Mouse (Mus musculus) adipocyte (in vitro differentiated cells): ENCODE data around the gene Hadha.

ENCODE experiments used
- DNase-seq: peaks from one replicate; pipeline ENCODE4 v3.0.0-alpha.2; 2016; ENCODE audit warnings: low spot score

The Hadha gene

GRCm38 (mm10) chr5:30112533-30113068 is 42.4 kb downstream of the Hadha start:
- DNase-seq = no peak

GRCm38 (mm10) chr5:30111771-30112170 is 43.2 kb downstream of the Hadha start:
- DNase-seq = no peak

- DNase-seq = no peak
Observed at GRCm38 (mm10) chr5:30111126-30111525, 43.8 kb downstream of the Hadha start.

GRCm38 (mm10) chr5:30110371-30111060 is 44.4 kb downstream of the Hadha start:
- DNase-seq = no peak

GRCm38 (mm10) chr5:30109899-30110298 is 45.1 kb downstream of the Hadha start:
- no peak for DNase-seq

- DNase-seq = no peak
Observed at GRCm38 (mm10) chr5:30108233-30108632, 46.7 kb downstream of the Hadha start.

- DNase-seq = peak; percentile 15
Observed at GRCm38 (mm10) chr5:30107611-30108041, 47.3 kb downstream of the Hadha start.

GRCm38 (mm10) chr5:30107186-30107585 is 47.8 kb downstream of the Hadha start:
- no peak for DNase-seq

- DNase-seq = no peak
Observed at GRCm38 (mm10) chr5:30106756-30107155, 48.2 kb downstream of the Hadha start.

- DNase-seq = no peak
Observed at GRCm38 (mm10) chr5:30105668-30106300, 49.2 kb downstream of the Hadha start, which contains the start of gene 3110082J24Rik. 3110082J24Rik (minus strand) TSS chr5:30106086.

GRCm38 (mm10) chr5:30104841-30105667 is 49.9 kb downstream of the Hadha start, which contains the start of gene Garem2:
Garem2 (plus strand) TSS chr5:30105161.
- DNase-seq = no peak

GRCm38 (mm10) chr5:30104339-30104738 is 50.6 kb downstream of the Hadha start:
- DNase-seq = peak; percentile 24

- no peak for DNase-seq
Observed at GRCm38 (mm10) chr5:30103340-30103739, 51.6 kb downstream of the Hadha start.

- no peak for DNase-seq
Observed at GRCm38 (mm10) chr5:30098260-30098659, 56.7 kb downstream of the Hadha start.

- DNase-seq = peak; percentile 64
Observed at GRCm38 (mm10) chr5:30095731-30096130, 59.2 kb downstream of the Hadha start.

GRCm38 (mm10) chr5:30094399-30094798 is 60.6 kb downstream of the Hadha start:
- DNase-seq = no peak

- DNase-seq = no peak
Observed at GRCm38 (mm10) chr5:30092701-30093100, 62.3 kb downstream of the Hadha start.

GRCm38 (mm10) chr5:30072825-30073821 is 81.8 kb downstream of the Hadha start, which contains the start of gene Tyms:
Tyms (minus strand) TSS chr5:30073617.
- peak; percentile 86 for DNase-seq

GRCm38 (mm10) chr5:30072377-30072776 is 82.6 kb downstream of the Hadha start:
- no peak for DNase-seq

GRCm38 (mm10) chr5:30071677-30072076 is 83.3 kb downstream of the Hadha start:
- no peak for DNase-seq
